Mouse (Mus musculus): ENCODE data around the gene Arrb2.
"Not testable (repeated sequence)": the region's sequence is repeated elsewhere in the genome, so short reads cannot be mapped to it uniquely, and the experiment has no call there.

DNA sequence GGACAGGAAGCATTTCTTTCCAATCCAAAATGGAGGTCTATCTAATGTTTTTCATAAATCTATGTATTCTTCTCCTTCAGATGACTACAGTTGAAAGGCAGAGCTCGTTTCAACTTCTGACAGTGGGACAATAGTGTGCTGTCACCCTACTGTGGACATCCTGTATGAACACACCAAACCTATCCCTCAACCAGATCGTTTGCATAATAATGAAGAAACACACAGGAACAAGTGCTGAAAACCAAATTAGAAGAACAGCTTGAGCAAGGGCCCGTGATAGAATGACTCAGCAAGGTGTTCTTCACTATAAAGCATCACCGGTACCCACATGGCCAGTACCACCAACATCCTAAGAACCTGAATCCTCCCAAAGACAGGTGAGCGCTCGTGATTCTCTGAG, 5.8 kb upstream of the Arrb2 start:
- TF ChIP-seq CTCF (IDR thresholded peaks at IDR 0.05; ENCODE audit: low read depth, low read length); POLR2A (IDR thresholded peaks at IDR 0.05; ENCODE audit: extremely low read depth, insufficient read depth, low read length): not testable (repeated sequence)
